Mouse (Mus musculus) macrophage (primary cell): ENCODE measurements at regions not wholly inside any gene's neighbourhood (a gene's known extent, or its start where the extent isn't known, plus 50 kb on each side); places are given as distances from the start of the nearest gene placed in this dataset.
"Not testable (repeated sequence)": the region's sequence is repeated elsewhere in the genome, so short reads cannot be mapped to it uniquely, and the experiment has no call there.

Experiments used
- H3K27ac ChIP-seq: fragments of 350-480 bp; formaldehyde crosslinking; 2 replicates; pipeline ENCODE4 v1.9.0; 2021
- H3K36me3 ChIP-seq: fragments of 350-480 bp; formaldehyde crosslinking; 2 replicates; pipeline ENCODE4 v1.9.0; 2021; ENCODE audit errors: inconsistent target
- H3K4me3 ChIP-seq: fragments of 350-480 bp; formaldehyde crosslinking; 2 replicates; pipeline ENCODE4 v1.9.0; 2021; ENCODE audit errors: inconsistent target
- H3K79me2 ChIP-seq: fragments of 350-480 bp; formaldehyde crosslinking; 2 replicates; pipeline ENCODE4 v1.9.0; 2021; ENCODE audit errors: inconsistent target
- WGBS: methylation state at CpG from one replicate; pipeline ENCODE4 v1.1.7; 2026; ENCODE audit warnings: inconsistent platforms; ENCODE audit not compliant: missing documents; 5-methylcytosine and 5-hydroxymethylcytosine counted together

DNA sequence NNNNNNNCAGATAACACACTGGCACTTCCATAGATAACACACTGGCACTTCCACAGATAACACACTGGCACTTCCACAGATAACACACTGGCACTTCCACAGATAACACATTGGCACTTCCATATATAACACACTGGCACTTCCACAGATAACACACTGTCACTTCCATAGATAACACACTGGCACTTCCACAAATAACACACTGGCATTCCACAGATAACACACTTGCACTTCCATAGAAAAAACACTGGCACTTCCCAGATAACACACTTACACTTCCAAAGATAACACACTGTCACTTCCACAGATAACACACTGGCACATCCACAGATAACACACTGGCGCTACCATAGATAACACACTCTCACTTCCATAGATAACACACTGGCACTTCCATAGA lies 105.7 kb upstream of the Afdn start:
- H3K36me3 ChIP-seq, H3K27ac ChIP-seq, H3K79me2 ChIP-seq, H3K4me3 ChIP-seq: not testable (repeated sequence)
- 67% methylated on average over 1 of the region's 1 CpGs for WGBS

DNA sequence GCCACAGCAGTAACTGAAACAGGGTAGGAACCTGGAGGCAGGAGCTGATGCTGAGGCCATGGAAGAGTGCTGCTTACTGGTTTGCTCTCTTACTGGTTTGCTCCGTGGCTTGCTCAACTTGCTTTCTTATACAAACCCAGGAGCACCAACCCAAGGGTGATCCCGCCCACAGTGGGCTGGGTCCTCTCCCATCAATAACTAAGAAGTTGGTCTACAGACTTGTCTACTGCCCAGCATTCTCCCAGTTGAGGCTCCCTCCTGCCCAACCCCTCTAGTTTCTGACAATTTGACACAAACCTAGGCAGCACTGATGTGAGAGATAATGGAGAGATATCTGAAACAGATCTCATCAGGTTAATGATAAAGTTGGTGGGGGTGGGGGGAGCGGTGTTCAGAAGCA lies 104.3 kb upstream of the Afdn start:
- no peak overlapping the region for H3K27ac ChIP-seq
- 72% methylated on average over 3 of the region's 3 CpGs for WGBS
- no peak overlapping the region for H3K4me3 ChIP-seq
- no peaks in the 10 kb centered on the region for H3K79me2 ChIP-seq
- no peaks in the 10 kb centered on the region for H3K36me3 ChIP-seq

DNA sequence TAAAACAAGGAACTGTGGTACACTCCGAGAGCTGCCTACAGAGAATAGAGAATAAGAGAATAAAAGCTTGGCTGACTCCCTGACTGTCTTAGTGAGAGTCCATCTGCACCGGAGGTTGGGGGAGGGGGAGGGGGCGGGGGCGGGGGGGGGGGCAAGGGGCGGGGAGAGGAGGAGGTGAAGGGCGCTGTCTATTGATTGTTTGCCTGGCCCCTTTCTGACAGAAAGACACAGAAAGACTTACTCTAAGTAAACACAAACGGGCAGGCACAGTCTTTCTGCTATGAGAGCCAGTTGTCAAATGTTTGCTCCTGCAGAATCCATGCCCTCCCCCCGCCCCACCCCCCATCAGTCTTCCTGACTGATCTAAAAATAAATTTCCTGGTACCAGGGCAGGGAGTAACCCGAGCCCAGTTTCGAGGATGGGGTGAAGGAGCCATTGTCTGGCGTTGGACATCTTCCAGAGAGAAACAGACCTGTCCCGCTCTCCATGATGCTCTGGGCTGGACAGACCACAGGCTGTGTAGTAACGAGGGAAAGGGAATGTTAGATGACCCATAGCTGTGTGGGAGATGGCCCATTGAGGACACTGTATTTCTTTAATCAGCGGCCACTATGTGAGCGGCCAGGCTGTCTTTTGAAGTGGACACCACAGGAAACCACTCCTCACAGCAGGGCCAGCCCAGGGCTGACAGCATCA lies 103.7 kb upstream of the Afdn start:
- WGBS, result 42% methylated on average over 11 of the region's 15 CpGs
- H3K79me2 ChIP-seq, result no peaks in the 10 kb centered on the region
- no peak overlapping the region for H3K4me3 ChIP-seq
- no peak overlapping the region for H3K27ac ChIP-seq
- H3K36me3 ChIP-seq, result no peaks in the 10 kb centered on the region

DNA sequence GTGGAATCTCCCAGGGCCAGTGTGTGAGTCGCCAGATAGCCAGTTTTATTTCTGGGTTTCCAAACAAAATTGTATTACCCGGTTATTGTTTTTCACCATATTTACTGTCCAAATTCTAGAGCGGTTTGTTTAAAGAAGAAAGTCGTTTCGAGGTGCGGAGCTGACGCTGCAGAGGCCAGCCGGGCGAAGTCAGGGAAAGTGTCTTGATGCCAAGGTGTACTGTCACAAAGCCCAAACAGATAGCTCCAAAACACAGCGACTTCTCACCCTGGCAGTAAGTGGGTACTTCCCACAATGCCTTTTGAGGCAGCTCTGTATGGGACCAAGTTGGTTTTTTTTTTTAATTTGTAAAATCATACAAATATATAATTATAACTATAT lies 103.2 kb upstream of the Afdn start:
- Histone ChIP-seq H3K79me2 (no peaks in the 10 kb centered on the region), H3K27ac (no peak overlapping the region), H3K36me3 (no peaks in the 10 kb centered on the region), H3K4me3 (no peak overlapping the region)
- WGBS, result 93% methylated on average over 10 of the region's 10 CpGs

DNA sequence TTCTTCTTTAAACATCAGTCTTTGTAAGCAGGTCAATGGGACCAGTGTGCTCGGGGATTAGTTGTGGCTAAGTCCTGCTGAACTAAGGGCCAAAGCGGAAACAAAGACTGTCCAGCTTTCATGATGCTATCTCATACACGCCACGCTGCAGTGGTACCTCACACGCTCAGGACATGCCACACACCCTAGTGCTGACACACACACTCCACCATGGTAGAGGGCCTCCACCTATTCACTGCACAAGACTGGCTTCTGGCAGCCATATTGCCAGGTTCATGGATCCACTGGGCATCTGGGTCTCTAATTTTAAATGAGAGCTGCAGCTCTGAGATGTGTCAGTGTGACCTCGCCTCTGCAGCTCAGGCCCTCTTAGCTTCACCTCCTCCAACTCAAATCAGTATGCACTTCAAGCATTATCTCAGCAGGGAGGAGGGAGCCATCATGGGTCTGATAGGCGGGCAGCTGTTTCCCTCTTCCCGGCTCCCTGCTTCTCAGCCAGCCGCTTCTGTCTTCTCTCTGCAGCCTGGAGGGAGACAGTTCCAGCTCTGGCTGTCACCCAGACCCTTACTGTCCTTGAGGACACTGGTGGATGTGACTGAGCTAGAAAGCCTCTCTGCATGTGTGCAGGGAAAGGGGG lies 102.6 kb upstream of the Afdn start:
- no peak overlapping the region for H3K4me3 ChIP-seq
- H3K27ac ChIP-seq, result no peak overlapping the region
- no peaks in the 10 kb centered on the region for H3K36me3 ChIP-seq
- WGBS, result 99% methylated on average over 9 of the region's 9 CpGs
- H3K79me2 ChIP-seq, result no peaks in the 10 kb centered on the region

DNA sequence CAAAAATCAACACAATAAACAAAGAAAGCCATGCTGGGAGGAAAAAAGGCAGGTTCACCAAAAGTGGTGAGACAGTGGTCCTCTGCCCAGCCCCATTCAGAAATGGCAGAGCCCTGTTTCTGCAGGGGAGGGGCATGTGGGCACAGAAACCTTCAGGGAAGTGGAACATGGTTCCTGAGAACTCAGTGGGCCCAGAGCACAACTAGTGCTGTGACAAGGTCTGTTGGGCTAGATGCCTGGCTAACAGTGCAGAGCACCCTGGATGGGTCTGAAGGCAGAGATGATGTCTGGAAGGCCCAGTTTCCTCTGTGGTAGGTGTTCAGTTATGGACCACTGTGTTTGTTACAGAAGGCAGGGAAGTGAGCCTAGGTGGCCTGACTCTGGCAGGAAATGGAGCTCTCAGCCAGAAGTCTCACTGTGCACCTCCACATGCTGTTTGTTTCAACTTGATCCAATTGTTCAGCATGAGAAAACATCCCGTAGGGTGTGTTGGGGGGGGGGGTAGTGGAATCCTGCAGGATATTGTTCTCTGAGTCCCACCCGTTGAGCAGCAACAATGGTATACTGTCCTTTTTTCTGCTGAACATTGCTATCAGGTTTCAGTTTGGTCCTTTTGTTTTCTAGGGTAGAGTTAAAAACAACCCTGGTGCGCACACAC lies 101.9 kb upstream of the Afdn start:
- Histone ChIP-seq H3K4me3 (no peak overlapping the region), H3K36me3 (no peaks in the 10 kb centered on the region), H3K27ac (no peak overlapping the region), H3K79me2 (no peaks in the 10 kb centered on the region)
- WGBS, result 93% methylated on average over 3 of the region's 3 CpGs

DNA sequence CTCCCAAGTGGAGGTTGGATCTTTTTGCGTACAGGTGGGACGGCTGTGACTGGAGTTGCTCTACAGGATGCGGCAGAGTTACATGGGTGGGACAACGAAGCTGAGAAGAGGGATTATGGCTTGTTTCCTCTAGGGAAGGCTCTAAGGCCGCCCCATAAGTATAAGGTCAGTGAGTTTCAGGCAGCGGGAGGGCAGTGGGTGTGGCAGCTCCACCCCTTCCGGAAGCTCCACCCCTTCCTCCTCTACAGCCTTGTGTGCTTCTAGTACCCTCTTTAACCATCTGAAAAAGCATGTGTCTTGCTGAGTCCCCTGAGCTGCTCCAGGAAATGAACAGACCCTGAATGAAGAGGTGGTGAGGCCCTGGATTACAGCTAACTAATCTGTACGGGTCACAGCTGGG lies 101.2 kb upstream of the Afdn start:
- H3K79me2 ChIP-seq, result no peaks in the 10 kb centered on the region
- H3K36me3 ChIP-seq, result no peaks in the 10 kb centered on the region
- peak overlapping the region; percentile 15 for H3K4me3 ChIP-seq
- 13% methylated on average over 8 of the region's 8 CpGs for WGBS
- peak overlapping the region; percentile 76 for H3K27ac ChIP-seq

DNA sequence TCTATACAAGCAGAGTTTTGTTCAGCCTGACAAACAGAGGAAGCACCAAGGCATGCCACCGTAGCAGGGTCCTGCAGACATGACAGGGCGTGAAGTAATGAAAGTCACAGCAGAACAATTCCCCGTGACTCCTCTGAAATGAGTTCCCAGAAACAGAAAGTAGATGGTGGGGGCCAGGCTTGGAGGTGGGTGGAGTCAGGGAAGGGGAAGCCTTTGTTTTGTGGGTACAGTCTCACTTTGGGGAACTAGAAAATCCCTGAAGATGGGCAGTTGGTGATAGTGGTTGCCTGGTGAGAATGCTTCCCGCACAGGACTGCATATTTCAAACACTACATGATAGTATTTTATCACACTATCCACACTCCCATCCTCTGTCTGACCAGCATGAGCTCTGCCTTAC lies 100.4 kb upstream of the Afdn start:
- peak overlapping the region; percentile 76 for H3K27ac ChIP-seq
- H3K36me3 ChIP-seq, result no peaks in the 10 kb centered on the region
- peak overlapping the region; percentile 15; the same call in 1 of the 2 replicates for H3K4me3 ChIP-seq
- WGBS, result 0% methylated on average over 4 of the region's 4 CpGs
- H3K79me2 ChIP-seq, result no peaks in the 10 kb centered on the region

DNA sequence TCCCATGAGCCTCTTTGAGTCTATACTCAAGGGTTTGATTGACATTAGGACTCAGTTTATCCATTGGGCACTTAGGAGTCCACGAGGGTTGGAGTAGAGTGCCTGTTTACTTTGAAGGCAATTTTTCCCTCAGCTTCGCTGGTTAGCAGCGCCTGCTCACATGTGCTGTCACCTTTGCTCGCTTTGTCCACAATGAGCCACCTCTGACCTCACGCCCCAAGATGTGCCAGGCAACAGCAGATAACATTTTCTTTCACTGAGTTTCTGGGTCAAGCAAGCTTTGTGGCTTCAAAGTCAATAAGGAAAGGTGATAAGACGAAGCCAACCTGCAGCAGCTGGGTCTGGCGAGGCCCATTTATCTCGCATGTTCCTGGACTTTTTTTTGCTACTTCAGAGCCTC lies 99.3 kb upstream of the Afdn start:
- no peak overlapping the region for H3K27ac ChIP-seq
- no peak overlapping the region for H3K4me3 ChIP-seq
- 93% methylated on average over 8 of the region's 8 CpGs for WGBS
- no peaks in the 10 kb centered on the region for H3K36me3 ChIP-seq
- no peaks in the 10 kb centered on the region for H3K79me2 ChIP-seq

DNA sequence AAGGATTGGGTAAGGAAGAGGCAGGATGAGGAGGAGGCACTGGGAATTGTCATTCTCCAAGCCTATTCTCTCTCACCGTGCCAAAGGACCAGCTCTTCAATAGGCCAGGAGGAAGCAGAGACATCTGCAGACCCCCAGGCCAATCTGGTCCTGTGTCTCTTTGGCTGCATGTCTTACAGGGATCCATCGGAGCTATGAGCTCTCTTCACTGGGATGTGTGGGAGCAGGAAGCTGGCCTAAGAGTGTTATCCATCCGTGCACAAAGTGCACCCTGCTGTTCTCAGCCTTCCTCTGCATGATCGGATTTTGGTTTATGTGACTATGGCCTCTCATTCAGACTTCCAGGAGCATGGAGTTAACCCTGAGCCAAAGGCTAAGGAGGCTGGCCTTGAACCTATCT lies 98.2 kb upstream of the Afdn start:
- Histone ChIP-seq H3K4me3 (no peak overlapping the region), H3K79me2 (no peaks in the 10 kb centered on the region), H3K27ac (no peak overlapping the region), H3K36me3 (no peaks in the 10 kb centered on the region)
- 99% methylated on average over 4 of the region's 4 CpGs for WGBS
